Mouse (Mus musculus) olfactory bulb, adult 2 months (tissue): ENCODE measurements at regions not wholly inside any gene's neighbourhood (a gene's known extent, or its start where the extent isn't known, plus 50 kb on each side); places are given as distances from the start of the nearest gene placed in this dataset.

Experiments
- H3K27ac ChIP-seq: fragments of 200-500 bp; 2 replicates; pipeline ENCODE4 v1.5.1; 2012; ENCODE audit warnings: low read depth, low read length; ENCODE audit not compliant: insufficient read depth
- H3K4me1 ChIP-seq: fragments of 200-500 bp; 2 replicates; pipeline ENCODE4 v1.6.1; 2012; ENCODE audit warnings: low read length; ENCODE audit not compliant: control insufficient read depth, insufficient read depth
- H3K4me3 ChIP-seq: fragments of 200-500 bp; 2 replicates; pipeline ENCODE4 v1.5.1; 2012; ENCODE audit warnings: mild to moderate bottlenecking, low read depth, low read length, moderate library complexity; ENCODE audit not compliant: insufficient read depth
- CTCF ChIP-seq: fragments of 200-500 bp; IDR thresholded peaks from 2 replicates; pipeline ENCODE4 v1.5.1; 2012; ENCODE audit warnings: low read depth, mild to moderate bottlenecking, low read length, moderate library complexity; ENCODE audit not compliant: insufficient read depth
- POLR2A ChIP-seq: fragments of 200-500 bp; IDR thresholded peaks from 2 replicates; pipeline ENCODE4 v1.6.1; 2012; ENCODE audit warnings: mild to moderate bottlenecking, low read depth, low read length, moderate library complexity; ENCODE audit not compliant: insufficient read depth
- WGBS: fragments of 180-500 bp; shearing (Covaris S2); methylation state at CpG from one replicate; pipeline ENCODE4 v1.1.7; 2018; 5-methylcytosine and 5-hydroxymethylcytosine counted together

DNA sequence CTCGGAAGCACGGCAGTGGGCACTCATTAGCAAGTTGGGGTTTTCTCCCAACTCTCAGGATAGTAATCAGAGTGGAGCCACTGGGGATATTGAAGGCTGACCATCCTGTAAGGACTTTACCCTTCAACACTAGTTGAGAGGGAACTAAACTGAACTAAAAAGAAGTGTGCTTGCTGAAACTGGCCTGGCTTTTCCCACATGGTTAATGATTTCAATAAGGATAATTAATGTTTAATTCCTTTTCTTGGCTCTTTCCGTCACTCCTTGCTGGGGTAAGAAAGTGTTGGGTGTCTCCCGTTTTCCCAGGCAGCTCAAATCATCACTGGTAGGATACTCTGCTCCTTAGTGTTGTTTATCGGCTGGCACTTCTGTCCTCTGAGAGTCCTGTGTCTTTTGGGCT lies 290.3 kb upstream of the Rnaseh2b start:
- Histone ChIP-seq H3K27ac (no peak overlapping the region), H3K4me3 (no peak overlapping the region), H3K4me1 (0 out of 2 replicates have a peak, but pooled peaks cover 3% of the 10 kb centered on the region)
- WGBS = 58% methylated on average over 5 of the region's 5 CpGs
- TF ChIP-seq CTCF = no peak
- TF ChIP-seq POLR2A = no peak

DNA sequence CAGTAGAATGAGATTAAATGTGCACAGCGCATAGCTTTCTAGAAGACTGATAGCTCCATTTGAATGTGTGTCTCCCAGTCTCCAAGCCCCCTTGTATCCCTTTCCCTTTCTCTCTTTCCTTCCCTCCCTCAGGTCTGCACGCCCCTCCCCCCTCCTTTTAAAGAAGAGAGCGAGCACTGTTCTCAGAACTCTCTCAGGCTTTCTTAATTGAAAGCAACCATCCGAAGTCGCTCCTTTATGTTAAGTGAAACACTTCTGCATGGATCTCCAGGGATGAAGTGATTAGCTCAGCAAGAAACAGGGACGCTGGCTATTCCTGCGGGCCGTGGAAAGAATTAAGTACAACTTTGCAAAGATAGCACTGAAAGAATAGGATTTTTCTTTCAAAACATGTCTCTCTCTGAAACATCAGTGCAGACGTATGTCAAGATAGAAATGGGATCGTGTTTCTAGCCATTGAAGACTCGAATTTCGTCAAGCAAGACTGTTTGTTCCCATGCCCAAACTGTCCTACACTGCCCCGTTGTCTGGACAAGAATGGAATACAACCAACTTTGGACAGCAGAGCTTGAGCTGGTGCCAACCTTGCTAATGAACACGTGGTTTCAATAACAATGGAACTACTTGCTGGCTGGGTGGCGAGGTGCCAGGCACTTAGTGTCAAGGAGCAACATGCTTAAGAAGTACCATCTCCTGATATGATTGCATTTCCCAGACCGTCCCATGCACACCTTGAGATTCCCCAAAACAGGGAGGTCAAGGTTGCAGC lies 289.2 kb upstream of the Rnaseh2b start:
- Histone ChIP-seq H3K27ac (no peak overlapping the region), H3K4me1 (0 out of 2 replicates have a peak, but pooled peaks cover 3% of the 10 kb centered on the region), H3K4me3 (no peak overlapping the region)
- WGBS = 32% methylated on average over 16 of the region's 16 CpGs
- TF ChIP-seq POLR2A (no peak), CTCF (no peak)

DNA sequence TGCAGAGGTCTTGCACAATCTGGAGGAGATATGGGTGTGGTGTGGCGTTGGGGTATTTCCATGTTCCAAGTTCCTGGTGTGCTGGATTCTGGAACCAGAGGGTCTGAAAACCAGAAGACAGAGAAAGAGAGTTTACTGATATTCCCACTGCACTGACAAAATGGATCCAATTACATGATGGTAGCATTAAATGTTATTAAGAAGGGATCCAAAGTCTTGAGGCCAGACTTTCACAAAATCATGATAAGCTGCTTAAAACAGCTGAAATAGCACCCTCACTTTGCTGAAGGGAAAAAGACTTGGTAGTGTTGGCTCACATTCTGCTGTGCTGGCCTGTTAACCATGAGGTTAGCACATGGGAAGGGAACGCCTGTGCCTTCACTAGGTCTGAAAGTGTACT lies 288.6 kb upstream of the Rnaseh2b start:
- Histone ChIP-seq H3K4me3 (no peak overlapping the region), H3K27ac (no peak overlapping the region), H3K4me1 (0 out of 2 replicates have a peak, but pooled peaks cover 3% of the 10 kb centered on the region)
- no peak for TF ChIP-seq CTCF
- no peak for TF ChIP-seq POLR2A
- 80% methylated on average over 2 of the region's 2 CpGs for WGBS

DNA sequence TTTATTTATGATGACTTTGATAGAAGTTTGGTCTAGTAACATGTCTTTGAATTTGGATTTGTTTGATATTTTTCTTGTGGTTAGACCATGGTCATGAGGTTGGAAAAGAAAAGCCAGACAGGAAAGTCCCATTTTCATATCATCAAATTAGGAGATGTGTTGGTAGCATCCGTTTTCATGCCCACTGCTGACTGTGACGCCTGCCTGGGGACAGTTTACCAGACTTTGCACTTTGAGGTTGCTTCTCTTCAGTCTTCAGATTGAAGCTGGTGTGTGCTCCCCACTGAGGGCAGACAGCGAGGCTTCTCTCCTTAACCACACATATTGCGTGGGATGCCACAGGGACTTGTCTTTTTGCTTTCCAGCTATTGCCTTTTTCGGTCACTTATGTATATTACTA lies 283.7 kb upstream of the Rnaseh2b start:
- TF ChIP-seq POLR2A (no peak), CTCF (no peak)
- Histone ChIP-seq H3K4me3 (no peak overlapping the region), H3K27ac (no peak overlapping the region), H3K4me1 (no peaks in the 10 kb centered on the region)
- WGBS = 96% methylated on average over 5 of the region's 5 CpGs

DNA sequence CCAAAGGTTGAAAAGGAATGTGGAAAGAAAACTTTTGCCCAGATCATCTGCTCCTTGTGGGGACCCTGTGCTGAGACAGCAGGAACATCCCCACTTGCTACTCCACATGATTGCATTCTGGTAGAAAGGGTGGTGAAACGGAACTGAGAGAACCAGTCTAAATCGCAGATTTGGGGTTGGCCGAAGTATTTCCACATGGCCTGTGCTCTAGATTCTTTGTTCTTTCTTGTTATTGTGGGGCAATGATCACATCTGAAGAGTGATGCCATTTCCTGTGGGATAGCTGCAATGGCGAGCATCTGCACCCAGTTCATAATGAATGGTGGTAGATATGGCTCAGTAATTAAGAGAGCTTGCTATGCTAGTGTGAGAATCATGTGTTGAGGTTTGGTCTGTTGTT lies 273.6 kb upstream of the Rnaseh2b start:
- no peaks in the 10 kb centered on the region for H3K4me1 ChIP-seq
- TF ChIP-seq POLR2A (no peak), CTCF (no peak)
- no peak overlapping the region for H3K4me3 ChIP-seq
- WGBS = 93% methylated on average over 4 of the region's 4 CpGs
- H3K27ac ChIP-seq = no peak overlapping the region

DNA sequence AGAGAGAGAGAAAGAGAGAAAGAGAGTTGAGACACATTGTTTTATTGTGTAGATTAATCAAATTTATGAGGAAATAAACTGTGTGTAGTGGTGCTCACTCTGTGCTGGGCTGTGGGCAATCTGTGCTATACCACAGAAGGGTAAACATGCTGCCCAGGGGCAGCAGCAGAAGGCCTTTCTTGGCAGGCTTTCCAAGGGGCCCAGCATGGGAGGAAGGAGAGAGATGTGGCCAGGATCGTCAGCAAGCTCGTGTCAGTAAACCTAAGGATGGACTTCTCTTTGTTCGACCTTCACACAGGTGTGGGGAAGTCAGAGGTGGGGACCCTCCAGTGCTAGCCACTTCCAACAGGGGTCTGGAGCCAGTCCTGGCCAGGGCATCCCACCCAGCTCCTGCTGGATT lies 271.4 kb upstream of the Rnaseh2b start:
- no peak overlapping the region for H3K27ac ChIP-seq
- TF ChIP-seq POLR2A = no peak
- WGBS = 80% methylated on average over 3 of the region's 3 CpGs

DNA sequence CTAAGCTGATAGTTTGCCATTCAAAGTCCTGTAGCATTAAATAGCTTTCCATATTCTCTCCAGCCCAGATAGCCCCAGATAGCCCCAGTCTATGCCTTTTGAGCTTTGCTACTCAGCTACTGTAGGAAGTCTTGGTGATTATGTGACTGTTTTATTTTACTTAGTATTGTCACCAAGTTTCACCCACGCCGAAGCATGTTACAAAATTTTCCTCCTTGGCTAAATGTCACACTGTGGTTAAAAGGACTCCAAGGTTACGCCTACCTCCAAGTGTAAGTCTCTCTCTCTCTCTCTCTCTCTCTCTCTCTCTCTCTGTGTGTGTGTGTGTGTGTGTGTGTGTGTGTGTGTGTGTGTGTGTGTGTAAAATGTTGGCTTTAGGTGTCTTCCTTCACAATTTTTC lies 270.2 kb upstream of the Rnaseh2b start:
- no peak for TF ChIP-seq POLR2A
- 64% methylated on average over 3 of the region's 3 CpGs for WGBS

More for the DNA sequence above, 271.4 kb upstream of the Rnaseh2b start:
- Histone ChIP-seq H3K4me1 (no peaks in the 10 kb centered on the region), H3K4me3 (no peak overlapping the region)

DNA sequence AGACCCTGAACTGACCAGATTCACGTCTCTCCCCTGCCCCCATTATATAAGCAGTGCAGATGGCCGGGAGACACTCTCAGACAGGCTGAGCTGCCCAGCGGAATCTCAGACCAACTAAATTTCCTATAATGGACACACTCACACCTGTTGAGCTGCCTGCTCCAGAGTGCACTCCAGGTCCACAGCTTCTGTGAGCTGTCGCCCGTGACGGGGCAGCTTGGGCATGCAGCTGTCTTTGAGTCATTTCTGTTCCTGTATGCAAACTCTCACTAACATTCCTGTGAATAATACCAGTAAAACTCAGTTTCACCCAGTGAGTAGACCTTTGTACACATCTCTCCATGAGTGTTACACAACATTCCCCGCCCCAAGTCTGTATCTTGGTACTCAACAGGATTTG lies 269.4 kb upstream of the Rnaseh2b start:
- WGBS = 84% methylated on average over 7 of the region's 7 CpGs
- no peak for TF ChIP-seq CTCF
- no peak for TF ChIP-seq POLR2A

More for the DNA sequence above, 270.2 kb upstream of the Rnaseh2b start:
- H3K4me1 ChIP-seq = no peaks in the 10 kb centered on the region
- H3K27ac ChIP-seq = no peak overlapping the region
- no peak overlapping the region for H3K4me3 ChIP-seq

DNA sequence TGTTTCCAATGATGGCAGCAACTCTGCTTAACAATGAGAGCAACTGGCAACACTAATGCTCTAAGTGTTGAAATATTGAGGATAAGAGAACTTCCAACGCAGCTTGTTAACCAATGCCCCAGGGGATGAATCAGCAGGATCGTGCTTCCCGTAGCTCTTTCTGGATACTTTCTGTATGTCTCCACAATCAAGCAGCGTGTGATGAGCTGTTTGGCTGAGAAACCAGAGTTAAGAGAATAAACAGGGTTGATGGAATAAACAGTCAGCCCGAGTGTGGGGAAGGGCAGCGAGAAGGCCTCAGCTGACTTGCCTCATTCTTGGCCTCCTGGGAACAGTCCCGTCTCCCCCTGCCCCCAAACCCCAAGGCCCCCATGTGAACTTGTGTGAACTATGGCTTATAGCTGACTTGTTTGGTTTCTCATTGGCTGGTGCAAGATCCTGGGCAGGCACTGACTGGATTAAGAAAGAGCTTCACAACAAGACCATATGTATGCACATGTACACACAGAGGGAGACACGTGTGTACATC lies 264.6 kb upstream of the Rnaseh2b start:
- WGBS = 82% methylated on average over 8 of the region's 8 CpGs
- H3K4me3 ChIP-seq = no peak overlapping the region
- H3K27ac ChIP-seq = no peak overlapping the region
- H3K4me1 ChIP-seq = no peaks in the 10 kb centered on the region
- TF ChIP-seq CTCF = no peak
- no peak for TF ChIP-seq POLR2A

More for the DNA sequence above, 269.4 kb upstream of the Rnaseh2b start:
- no peak overlapping the region for H3K27ac ChIP-seq
- H3K4me3 ChIP-seq = no peak overlapping the region
- no peaks in the 10 kb centered on the region for H3K4me1 ChIP-seq

DNA sequence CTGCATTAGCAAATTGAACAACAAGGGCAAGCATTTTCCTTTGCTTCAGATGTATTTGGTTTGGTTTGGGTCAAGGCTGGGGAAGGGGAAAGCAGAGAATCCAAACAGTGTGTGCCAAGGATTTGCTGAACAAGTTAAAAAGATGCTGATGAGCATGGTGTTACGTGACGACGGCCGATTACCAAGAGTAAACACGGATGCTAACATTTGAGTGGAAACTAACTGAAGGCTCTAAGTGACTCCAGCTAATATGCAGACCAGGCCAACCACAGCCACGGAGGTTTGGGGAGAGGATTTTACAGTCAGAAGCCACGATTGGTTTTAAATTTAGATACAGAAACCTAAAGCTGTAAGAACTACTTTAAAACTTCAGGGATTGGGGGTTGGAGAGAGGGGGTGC lies 262.3 kb upstream of the Rnaseh2b start:
- 46% methylated on average over 7 of the region's 7 CpGs for WGBS
- H3K4me3 ChIP-seq = no peak overlapping the region
- H3K4me1 ChIP-seq = peaks cover 2% of the 10 kb centered on the region; the same call in 1 of the 2 replicates
- no peak overlapping the region for H3K27ac ChIP-seq
- TF ChIP-seq POLR2A (no peak), CTCF (no peak)
